Mouse (Mus musculus): ENCODE data around the gene Ccnl1.

Gene Ccnl1

DNA sequence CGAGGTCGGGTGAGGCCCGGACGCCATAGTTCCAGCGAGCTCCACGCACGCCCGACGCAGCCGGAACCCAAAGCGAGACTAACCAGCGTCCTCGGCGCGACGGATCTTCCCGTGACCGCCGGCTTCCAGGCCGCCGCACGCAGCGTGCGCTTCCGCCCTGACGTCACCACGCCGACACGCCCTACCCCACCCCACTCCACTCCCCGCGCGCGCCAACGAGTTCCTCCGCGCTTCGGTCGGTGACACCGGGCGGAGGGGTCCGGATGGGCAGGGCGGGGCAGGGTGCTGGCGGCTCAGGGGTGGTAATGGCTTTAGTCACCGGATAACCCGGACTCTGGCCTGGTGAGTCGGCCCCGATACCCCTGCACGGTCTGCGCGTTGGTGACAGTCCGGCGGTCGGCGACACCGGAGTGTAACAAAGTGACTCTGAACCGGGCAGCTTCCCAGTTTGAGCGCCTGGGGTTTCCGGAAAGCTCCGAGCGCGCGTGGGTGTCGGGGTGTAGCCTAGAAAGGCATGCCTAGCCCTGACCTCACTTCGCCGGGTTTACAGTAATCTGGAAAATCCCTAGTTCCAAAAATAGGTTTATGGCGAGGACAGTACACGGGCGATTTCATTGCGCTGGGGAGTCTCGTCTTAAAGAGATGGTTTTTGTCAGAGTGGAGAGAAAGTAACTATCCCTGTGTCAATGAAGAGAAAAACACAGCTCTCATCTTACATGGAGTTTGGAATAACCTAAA is at the start of gene Ccnl1:
Gene Ccnl1, minus strand, starts transcription at position 148 of the 738 bp plus-strand sequence.
- DNase-seq (ENCODE audit: low spot score), result peak; percentile 96

DNA sequence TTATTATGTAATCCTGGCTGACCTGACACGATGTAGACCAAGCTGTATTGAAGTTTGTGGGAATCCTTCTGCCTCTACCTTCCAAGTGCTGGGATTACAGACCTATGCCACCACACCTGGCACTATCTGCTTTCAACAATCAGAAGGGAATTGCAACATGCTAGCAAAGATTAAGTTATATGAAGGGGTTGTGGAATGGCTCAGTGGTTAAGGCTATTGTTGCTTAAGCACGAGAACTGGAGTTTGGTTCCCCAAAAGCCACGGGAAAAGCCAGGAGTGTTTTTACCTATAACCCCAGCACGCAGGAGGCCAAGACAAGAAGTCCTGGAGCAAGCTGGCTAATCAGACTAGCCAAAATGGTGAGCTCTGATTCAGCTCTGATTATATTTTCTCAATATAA is 46.9 kb upstream of the Ccnl1 start:
- DNase-seq (ENCODE audit: low spot score), result no peak

DNA sequence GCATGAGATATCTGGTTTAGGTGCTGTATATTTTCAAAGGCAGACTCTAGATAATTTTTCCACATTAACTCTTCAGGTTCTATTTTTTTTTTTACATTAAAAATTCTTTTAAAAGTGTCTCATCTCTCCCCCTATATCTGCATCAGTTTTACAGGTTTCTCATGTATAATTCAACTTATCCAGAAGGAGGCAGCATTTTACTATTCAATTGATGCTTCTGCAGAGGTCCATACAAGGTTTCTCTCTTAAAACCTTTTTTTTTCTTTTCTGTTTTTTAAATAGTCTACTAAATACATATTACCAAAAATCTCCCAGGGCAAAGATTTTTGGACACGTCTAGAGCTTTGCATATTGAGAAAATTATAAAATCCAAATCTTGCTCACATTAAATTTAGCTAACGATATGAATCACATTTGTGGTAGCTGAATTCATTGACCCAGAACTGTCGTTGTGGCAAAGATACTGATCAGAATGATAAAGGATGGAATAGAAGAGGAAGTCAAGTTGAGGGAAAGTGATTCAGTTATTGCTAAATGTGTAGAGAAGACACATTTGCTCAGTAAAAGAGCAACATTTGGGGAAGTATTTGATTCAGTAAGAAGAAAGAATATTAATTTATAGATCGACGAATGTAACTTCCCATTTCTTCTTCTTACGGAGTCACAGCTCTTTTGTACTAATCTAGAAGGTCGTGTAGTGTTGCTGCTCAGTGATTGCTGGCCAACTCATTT is 46.3 kb upstream of the Ccnl1 start:
- DNase-seq (ENCODE audit: low spot score), result no peak

DNA sequence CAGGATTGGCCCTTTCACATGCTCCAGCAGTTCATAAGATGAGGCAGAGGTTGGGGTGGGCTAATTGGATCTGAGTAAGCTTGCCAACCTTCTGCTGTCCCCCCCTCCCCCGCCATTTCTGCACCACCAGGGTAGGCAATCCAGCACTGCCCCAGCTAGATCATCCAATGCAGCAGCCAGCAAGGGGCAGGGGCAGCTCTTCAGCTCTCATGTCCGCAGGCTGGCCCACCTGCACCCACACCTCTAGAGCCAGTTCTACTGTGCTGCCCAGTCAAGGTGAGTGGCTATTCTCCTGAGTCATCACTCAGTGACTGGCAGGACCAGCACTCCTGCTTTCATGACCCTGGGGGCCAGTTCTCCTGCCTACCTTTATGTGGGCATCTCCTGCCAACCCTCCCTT is 42.4 kb upstream of the Ccnl1 start:
- no peak for DNase-seq (ENCODE audit: low spot score)

DNA sequence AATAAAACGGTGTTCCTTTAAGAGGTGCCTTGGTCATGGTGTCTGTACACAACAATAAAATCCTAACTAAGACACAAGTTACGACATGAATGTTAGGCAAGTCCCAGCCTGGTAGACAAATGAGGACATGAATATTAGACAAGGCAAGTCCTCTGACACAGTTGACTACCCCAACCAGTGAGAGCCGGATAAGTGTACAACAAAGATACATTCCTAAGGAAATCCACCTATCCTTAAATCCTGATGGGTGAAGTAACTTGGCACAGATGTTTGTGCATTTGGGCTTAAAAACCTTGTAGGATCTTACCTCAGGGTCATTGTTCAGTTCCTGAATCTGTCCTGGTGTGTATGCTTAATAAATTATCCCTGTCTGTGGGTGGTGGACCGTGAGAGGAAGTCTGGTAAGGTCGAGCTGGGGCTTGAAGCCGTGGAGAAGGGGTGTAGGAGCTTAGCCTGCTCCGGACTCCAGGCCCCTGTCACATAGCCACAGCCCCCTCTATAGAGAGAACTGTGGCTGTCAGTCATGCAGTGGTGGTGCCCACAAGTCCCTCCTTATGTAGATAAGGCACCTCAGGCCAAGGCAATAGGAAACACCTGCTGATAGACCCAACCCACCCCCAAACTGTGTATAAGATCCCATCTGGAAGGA is 39.4 kb upstream of the Ccnl1 start:
- DNase-seq (ENCODE audit: low spot score), result no peak

DNA sequence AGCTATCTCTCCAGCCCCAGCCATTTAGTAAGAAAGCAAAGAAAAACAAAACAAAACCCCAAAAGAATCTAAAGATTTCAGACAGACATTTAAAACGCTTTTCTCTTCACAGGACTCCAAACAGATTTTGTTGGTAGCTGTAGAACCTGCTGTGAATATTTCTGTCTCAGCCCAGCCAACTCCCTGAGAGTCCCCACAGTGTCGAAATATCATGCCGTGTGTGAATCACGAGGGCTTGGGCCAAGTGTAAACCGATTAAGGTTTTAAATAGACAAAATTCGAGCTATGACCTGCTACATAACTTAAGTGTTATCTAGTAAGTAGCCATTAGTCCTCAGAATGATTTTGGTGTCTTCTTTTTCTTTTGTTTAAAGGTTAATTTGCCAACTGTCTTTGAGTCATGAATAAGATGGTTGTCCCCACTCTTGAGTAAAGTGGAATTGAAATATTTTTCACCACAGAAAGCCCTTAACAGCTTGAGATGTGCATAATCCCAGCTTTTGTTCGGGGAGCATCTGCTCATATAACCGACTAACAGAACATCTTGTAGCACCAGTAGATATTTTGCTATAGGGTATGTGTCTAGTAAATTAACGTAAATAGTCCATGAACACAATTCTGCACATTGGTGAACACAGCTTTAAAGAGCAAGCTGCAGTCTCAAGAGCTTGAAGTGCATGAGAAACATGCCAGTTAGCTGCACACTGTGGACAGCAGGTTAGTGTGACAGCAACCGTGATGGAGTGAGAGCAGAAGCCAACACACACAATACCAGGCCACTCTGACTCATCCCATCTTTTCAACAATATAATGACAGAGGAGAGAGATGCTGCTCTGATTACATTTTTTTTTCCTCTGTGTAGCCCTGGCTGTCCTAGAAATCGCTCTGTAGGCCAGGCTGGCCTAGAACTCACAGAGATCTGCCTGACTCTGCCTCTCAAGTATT is 34.6 kb upstream of the Ccnl1 start:
- no peak for DNase-seq (ENCODE audit: low spot score)

DNA sequence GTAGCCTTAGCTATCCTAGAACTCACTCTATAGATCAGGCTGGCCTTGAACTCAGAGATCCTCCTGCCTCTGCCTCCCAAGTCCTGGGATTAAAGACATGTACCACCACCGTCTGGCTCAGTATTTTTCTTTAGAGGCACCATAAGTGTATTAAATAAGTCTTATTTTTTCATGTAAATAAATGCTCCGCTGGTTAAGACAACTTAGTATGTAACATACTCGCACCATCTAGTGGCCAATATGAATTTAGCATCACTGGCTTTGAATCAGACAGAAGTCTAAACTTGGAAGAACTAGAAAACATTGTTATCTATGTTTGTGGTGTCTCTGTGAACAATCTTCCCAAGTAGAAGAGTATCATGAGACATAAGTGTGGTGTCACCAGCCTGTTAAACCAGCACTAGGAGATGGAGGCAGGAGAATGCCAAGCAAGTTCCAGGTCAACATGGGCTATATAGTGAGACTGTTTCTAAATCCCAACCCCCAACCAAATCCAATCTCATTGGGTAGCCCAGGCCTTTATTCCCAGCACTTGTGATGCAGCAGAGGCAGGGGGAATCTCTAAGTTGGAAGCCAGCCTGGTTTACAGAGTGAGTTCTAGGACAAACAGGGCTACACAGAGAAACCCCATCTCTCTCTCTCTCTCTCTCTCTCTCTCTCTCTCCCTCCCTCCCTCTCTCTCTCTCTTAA is 33.1 kb upstream of the Ccnl1 start:
- no peak for DNase-seq (ENCODE audit: low spot score)

DNA sequence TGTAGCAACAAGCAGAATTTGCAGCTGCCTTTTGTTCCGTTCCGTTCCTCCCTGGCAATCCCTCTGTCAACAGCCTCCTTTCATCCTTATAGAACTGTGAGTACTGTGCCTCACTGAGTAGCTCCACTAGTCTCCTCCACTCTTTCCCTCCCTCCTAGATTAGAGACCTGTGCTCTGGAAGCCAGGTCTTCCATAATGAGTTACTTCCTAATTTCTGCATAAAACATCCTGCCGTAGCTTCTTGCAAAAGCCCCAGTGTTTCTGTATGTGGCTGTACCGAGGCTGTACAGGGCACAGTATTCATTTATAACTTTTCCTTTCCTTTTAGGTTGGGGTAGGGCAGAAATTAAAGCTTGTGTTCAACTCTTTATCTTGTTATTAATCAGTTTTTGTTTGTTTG is 32.5 kb upstream of the Ccnl1 start:
- no peak for DNase-seq (ENCODE audit: low spot score)

DNA sequence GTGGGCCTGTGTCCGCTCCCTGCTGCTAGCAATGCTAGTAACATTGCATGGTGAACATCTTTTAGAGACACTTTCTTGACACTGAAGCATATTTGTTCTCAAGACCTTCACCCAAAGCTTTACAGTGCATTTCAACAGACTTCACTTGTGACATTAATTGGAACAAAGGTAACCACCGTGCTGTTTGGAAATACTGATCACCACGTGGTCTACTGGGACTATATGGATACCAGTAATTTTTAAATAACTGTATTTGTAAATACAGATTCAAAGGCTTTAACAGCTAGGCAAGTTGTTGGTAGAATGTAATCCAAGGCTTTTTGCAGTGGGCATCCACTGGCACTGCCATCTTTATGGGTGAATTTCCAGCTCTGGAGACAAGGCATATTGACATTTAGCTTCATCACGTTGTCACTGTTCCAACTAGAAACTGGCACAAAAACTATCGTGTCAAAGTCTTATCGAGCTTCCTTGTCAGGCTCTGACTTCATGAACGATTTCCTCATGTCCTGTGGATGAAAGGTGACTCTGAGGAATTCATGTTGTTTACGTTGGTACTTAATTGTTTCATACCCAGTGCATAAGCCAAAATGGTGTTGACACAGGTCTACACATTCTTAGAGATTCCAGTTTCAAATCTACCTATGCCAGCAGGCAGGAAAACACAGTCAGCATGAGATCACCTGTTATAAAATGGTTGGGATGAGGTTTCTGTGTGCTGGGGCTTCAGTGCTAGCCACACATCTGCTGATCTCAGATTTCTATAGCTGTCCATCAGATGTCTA is 30.9 kb upstream of the Ccnl1 start:
- DNase-seq (ENCODE audit: low spot score), result no peak

DNA sequence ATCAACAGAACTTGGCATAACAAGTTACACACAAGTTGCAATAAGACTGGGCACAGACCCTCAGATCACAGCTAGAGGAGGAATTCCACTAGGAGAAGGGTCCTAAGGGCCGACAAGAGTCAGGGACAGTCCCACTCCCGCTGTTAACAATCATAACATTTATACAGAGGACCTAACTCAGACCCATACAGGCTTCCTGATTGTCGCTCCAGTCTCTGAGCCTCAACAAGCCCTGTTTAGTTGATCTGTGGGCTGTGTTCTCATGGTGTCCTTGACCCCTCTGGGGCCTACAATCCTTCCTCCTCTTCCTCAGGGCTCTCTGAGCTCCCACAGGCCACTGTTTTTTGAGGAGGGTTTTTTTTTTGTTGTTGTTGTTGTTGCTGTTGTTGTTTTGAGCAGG is 18.2 kb upstream of the Ccnl1 start:
- DNase-seq (ENCODE audit: low spot score), result no peak

DNA sequence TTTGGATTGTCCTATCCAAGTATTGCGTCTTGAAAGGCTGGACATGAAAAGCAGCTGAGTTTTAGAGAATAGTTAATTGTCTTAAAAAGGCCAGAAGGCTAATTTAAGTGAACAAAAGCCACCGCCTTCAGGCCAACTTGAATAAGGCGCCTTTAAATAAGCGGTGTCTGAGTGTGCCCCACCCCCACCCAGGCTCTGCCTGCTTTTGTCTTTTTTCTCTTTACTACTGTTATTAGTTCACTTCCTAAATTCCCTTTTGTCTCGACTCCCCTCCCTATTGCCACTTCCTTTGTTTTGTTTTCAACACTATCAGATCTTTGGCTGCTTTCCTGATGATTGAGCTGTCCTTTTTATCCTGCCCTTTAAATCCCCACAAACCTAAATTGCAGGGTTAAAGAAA is 17.3 kb upstream of the Ccnl1 start:
- DNase-seq (ENCODE audit: low spot score), result no peak

DNA sequence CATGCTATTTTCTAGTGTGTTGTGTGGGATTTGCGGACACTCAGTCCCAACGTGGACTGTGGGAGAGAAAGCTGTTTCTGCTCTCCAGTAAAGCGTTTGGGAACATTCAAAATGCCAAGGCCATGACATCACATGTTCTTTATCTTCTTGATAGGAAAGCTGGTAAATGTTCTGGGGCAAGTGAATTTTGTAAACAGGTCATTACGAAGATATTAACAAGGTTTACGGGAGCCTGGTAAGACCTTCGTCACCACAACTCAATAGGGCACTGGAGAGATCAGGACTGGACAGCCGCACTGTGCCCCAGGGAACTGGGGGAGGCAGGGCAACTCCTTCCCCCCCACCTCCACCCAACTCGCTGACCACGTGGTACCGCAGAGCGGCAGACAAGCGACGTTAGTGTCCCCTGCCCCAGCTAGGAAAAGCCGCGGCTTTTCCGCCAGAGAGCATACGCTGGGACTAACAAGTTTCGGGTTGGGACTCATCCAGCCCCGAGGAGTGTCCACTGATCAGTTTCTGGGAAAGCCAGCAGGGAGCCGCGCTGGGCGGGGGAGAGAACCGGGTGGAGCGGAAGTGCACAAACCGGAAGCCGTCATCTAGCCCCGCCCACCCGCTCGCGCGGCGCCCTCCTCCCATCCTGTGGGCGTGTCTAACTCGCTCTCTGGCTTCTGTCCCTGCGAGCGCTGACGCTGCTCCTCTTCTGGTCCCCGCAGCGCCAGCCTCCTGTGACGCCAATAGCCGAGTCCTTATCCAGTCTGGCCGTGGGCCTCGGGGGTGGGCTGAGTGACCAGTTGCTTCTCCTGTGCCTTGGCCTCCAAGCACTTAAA is 16.4 kb upstream of the Ccnl1 start:
- DNase-seq (ENCODE audit: low spot score), result peak; percentile 89

DNA sequence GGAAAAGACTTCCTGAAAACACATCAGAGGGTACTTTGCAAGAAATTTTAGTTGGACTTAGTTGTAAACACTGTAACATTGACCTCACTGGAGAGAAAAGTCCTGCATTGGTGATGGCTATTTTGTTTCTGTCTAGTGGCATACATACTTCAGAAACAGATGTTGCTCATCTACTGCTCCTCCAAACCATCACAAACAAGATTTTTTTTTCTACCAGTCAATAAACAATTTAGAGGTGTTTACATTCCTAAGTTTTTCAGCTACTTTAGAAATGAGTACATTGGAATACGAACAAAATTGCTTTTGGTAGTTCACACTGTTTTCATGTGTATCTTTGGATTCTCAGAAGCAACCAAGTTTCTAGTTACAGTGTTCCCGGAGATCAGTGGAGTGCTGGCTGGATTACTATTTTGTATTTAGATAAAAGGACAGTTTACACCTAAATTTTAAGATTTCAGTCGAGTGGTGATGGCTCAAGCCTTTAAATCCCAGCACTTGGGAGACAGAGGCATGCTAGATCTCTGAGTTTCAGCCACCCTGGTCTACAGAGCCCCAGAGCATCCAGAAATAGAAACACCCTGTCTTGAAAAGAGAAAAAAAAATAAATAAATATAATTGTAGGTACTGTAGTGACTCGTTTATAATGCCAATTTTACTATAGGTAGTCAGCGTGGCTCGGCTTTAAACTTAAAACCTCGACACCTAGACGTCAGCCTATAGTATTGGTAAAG is 15.6 kb upstream of the Ccnl1 start:
- no peak for DNase-seq (ENCODE audit: low spot score)

DNA sequence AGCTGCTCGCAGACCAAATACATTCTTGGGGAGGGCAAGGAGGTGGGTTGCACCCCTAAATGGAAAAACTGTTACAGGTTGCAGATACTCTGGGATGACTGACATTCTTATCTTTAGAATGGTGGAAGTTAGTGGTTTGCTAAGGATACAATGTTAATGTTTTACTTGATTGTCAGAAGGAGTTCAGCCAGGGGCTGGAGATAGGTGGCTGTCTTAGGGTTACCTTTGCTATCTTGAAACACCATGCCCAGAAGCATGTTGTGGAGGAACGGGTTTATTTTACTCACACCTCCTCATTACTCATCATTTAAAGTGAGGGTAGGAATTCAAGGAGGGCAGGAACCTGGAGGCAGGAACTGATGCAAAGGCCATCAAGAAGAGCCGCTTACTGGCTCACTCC is 11.1 kb upstream of the Ccnl1 start:
- DNase-seq (ENCODE audit: low spot score), result no peak

DNA sequence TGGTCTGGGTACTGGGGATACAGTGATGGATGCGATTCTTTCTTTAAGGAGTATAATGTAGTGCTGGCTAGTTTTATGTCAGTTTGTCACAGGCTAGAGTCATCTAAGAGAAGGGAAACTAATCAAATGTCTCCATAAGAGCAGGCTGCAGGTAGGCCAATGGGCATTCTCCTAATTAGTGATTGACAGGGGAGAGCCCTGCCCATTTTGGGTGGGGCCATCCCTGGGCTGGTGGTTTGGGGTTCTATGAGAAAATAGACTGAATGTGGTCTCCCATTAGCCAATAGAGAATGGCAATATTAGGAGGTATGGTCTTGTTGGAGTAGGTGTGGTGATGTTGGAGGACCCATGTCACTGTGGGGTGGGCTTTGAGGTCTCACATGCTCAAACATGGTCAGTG is 8.3 kb upstream of the Ccnl1 start:
- DNase-seq (ENCODE audit: low spot score), result no peak

DNA sequence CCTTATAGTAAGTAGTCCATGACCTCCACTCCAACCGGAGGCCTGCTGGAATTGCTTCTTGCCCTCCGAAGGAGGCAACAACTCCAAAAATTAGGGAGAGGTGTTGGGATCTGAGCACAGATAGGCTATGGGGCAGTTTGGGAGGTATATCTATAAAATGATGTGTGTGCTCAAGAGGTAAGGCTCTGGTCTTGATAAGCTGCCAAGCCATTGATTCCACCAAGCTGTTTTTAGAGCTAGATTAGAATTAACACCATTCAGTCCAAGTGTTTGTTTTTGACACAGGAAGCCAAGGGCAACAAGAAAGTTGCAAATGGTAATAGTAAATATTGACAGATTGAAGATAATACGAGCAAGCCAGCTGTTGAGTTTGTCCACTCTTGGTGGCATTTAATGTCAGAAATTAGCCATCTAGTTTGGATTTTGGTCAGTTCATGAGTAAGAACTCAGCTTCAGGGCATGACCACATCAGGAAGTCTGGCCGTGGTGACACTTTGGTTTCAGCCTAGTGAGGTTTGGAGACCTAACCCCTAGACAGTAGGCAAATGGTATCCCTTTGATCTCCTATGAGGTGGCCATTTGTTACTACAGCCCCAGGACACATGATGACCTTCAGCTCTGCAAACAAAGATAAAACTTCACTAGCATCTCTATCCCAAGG is 4.4 kb upstream of the Ccnl1 start:
- DNase-seq (ENCODE audit: low spot score), result no peak

DNA sequence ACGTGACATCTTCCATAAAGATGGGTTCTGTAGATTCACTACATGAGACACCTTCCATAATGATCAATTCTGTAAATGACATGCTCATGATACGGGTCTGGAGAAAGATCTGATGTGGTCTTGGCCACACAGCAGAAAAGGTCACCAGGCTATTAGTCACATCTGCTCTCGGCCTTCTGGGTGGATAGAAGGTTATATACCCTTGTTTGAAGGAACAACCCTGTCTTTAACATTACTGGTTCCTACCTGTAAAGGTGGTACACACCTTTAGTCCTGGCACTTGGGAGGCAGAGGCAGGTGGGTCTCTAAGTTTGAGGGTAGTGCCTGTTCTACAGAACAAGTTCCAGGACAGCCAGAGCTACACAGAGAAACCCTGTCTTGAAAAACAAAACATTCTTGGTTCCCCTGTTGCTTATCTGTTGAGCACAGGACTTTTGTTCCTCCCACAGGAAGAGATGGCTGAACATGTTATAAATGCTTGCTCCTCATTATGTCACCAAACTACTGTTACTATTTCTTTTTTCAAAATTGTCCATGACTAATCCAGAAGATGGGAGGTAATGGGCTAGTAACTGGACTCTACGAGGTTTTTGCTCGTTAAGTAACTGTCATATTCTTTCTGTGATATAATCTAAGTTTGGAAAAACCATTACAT is 2.4 kb upstream of the Ccnl1 start:
- no peak for DNase-seq (ENCODE audit: low spot score)

DNA sequence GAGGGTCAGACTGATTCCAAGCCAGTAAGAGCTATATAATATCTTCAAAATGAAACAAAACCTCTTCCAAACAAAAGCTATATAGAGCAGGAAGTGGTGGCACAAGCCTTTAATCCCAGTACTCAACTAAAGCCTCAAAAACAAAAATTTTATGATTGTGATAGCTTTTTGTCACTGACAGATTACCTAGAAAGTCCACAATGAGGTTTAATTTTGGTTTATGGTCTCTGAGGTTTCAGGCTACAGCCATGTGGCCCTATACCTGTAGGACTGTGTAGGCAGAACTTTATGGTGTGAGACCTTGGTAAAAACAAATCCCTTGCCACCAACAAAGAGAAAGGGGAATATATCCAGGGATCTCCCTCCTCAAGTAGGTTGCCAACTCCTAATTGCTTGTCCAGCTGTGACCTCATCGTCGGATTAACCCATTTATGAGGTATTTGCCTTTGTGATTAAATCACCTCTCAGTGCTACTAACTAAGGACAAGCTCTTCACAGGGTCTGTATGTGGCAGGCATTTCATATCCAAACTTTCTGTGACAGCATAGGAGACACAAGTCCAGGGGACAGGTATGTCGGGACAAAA is 1.5 kb upstream of the Ccnl1 start:
- DNase-seq (ENCODE audit: low spot score), result no peak
